Mouse (Mus musculus) activated CD4-positive, CD25-positive, alpha-beta regulatory T cell, adult 4 months (primary cell): ENCODE results near the gene Cd300lf. TPM values are rescaled to one million over a fixed set of nuclear protein-coding genes. Genes with fewer than 3 reads are reported as not detected.

ENCODE experiments used
- ATAC-seq: one replicate; pipeline ENCODE4 v1.8.0; 2017
- polyA plus RNA-seq, 2 experiments: library from polyadenylated mRNA; unstranded; fragments of 100-300 nt; shearing (Covaris generic); gene quantifications; one replicate each; pipeline ENCODE4 v1.2.1; 2017

Cd300lf gene
- polyA plus RNA-seq, 2 experiments from 2014 or later: 0.37 to 1.5 TPM

GRCm38 (mm10) chr11:115103470-115104413 is 30.1 kb downstream of the Cd300lf start:
- no peak for ATAC-seq

- ATAC-seq: no peak
Measured at GRCm38 (mm10) chr11:115102116-115102515, 31.7 kb downstream of the Cd300lf start.

- ATAC-seq: no peak
Measured at GRCm38 (mm10) chr11:115101615-115102051, 32.2 kb downstream of the Cd300lf start.

- ATAC-seq: no peak
Measured at GRCm38 (mm10) chr11:115100741-115101140, 33.1 kb downstream of the Cd300lf start.

GRCm38 (mm10) chr11:115100032-115100621 is 33.7 kb downstream of the Cd300lf start:
- no peak for ATAC-seq

GRCm38 (mm10) chr11:115099241-115099840 is 34.5 kb downstream of the Cd300lf start:
- no peak for ATAC-seq

- no peak for ATAC-seq
Measured at GRCm38 (mm10) chr11:115098203-115098932, 35.4 kb downstream of the Cd300lf start.

- no peak for ATAC-seq
Measured at GRCm38 (mm10) chr11:115092140-115092539, 41.7 kb downstream of the Cd300lf start.

GRCm38 (mm10) chr11:115091362-115091901 is 42.4 kb downstream of the Cd300lf start, which contains the start of gene Rab37:
Gene Rab37 (plus strand): TSS chr11:115091431.
- no peak for ATAC-seq

GRCm38 (mm10) chr11:115089853-115090252 is 43.9 kb downstream of the Cd300lf start:
- no peak for ATAC-seq

GRCm38 (mm10) chr11:115086213-115086612 is 47.6 kb downstream of the Cd300lf start:
- no peak for ATAC-seq

- ATAC-seq: no peak
Measured at GRCm38 (mm10) chr11:115085064-115085463, 48.7 kb downstream of the Cd300lf start.

- ATAC-seq: no peak
Measured at GRCm38 (mm10) chr11:115084595-115084994, 49.2 kb downstream of the Cd300lf start.

GRCm38 (mm10) chr11:115083376-115084139 is 50.2 kb downstream of the Cd300lf start:
- ATAC-seq: no peak

- no peak for ATAC-seq
Measured at GRCm38 (mm10) chr11:115082196-115082595, 51.6 kb downstream of the Cd300lf start.

GRCm38 (mm10) chr11:115081373-115081772 is 52.4 kb downstream of the Cd300lf start:
- ATAC-seq: no peak

GRCm38 (mm10) chr11:115080886-115081285 is 52.9 kb downstream of the Cd300lf start:
- peak; percentile 61 for ATAC-seq

- no peak for ATAC-seq
Measured at GRCm38 (mm10) chr11:115078680-115079079, 55.1 kb downstream of the Cd300lf start.

GRCm38 (mm10) chr11:115077436-115077835 is 56.4 kb downstream of the Cd300lf start:
- ATAC-seq: no peak

- ATAC-seq: no peak
Measured at GRCm38 (mm10) chr11:115075859-115076258, 57.9 kb downstream of the Cd300lf start.

- ATAC-seq: no peak
Measured at GRCm38 (mm10) chr11:115075407-115075806, 58.4 kb downstream of the Cd300lf start.
